Mouse (Mus musculus) CH12.LX (cell line): Measurements from ENCODE around the gene Prepl.

Experiments used
- CTCF ChIP-seq, 2 experiments: IDR thresholded peaks in 1 of 2; conservative IDR thresholded peaks in 1 of 2; 2 replicates each; pipeline ENCODE4 v1.5.1; 2011 to 2012; ENCODE audit warnings: low read depth in 2 of 2, low read length in 2 of 2, improper control_type of control experiment in 1 of 2, inconsistent platforms in 1 of 2, mild to moderate bottlenecking in 1 of 2, moderate library complexity in 1 of 2
- ELF1 ChIP-seq: IDR thresholded peaks from 2 replicates; pipeline ENCODE4 v1.6.1; 2014; ENCODE audit warnings: low read depth, mild to moderate bottlenecking, inconsistent platforms, low read length, improper control_type of control experiment
- GABPA ChIP-seq: IDR thresholded peaks from 2 replicates; pipeline ENCODE4 v1.6.1; 2012; ENCODE audit warnings: low read depth, low read length, improper control_type of control experiment, inconsistent platforms; ENCODE audit not compliant: insufficient replicate concordance
- SIN3A ChIP-seq: IDR thresholded peaks from 2 replicates; pipeline ENCODE4 v1.6.1; 2012; ENCODE audit warnings: low read length, improper control_type of control experiment, inconsistent platforms
- SMC3 ChIP-seq: IDR thresholded peaks from 2 replicates; pipeline ENCODE4 v1.6.1; 2011; ENCODE audit warnings: low read depth, low read length, improper control_type of control experiment
- TBP ChIP-seq: conservative IDR thresholded peaks from 2 replicates; pipeline ENCODE4 v1.6.1; 2011; ENCODE audit warnings: low read depth, low read length, improper control_type of control experiment
- ZKSCAN1 ChIP-seq: IDR thresholded peaks from 2 replicates; pipeline ENCODE4 v1.6.1; 2012; ENCODE audit warnings: low read depth, inconsistent platforms, low read length, improper control_type of control experiment, borderline replicate concordance

DNA sequence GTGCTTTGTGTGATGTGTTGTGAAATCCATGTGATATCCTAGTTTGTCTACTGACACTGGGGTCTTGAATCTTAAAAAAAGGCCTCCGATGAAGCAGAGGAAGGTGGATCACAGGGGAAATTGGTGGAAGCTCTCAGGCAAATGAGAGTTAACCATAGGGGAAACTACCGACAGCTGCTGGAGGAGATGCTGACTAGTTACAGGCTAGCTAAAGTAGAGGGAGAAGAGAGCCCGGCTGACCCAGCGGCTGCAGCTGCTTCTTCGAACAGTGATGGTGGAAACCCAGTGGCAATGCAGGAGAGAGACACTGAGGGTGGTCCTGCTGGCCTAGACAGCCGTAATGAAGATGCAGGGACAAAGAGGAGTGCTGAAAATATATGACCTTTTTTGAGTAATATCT lies 76.6 kb downstream of the Prepl start:
- TF ChIP-seq SMC3 (no peak), ELF1 (no peak), CTCF (conservative IDR thresholded peaks at IDR 0.05 in 1 of 2, IDR thresholded peaks at IDR 0.05 in 1 of 2; ENCODE audit: low read depth in 2 of 2, low read length in 2 of 2) (no peak), GABPA (no peak), TBP (0 out of 2 replicates have a peak, but pooled peaks have one; percentile 16), SIN3A (no peak), ZKSCAN1 (no peak)
